Mouse (Mus musculus): ENCODE data around the gene Ly75. TPM values are rescaled to one million over a fixed set of nuclear protein-coding genes. Genes with fewer than 3 reads are reported as not detected.

The Ly75 gene
- polyA plus RNA-seq, 1 experiment from 2014 or later: 4.5 TPM

GRCm38 (mm10) chr2:60283751-60284466 is 99.2 kb downstream of the Ly75 start:
- H3K27me3 ChIP-seq (ENCODE audit: control insufficient read depth, insufficient read depth, low read length): 0 out of 2 replicates have a peak, but pooled peaks cover 3% of the 10 kb centered on the region
- ATAC-seq (ENCODE audit: low FRiP score, low TSS enrichment): peak; percentile 92
- peak overlapping the region; percentile 52 for H3K4me3 ChIP-seq (ENCODE audit: low read length)
- peak overlapping the region; percentile 65 for H3K9ac ChIP-seq (ENCODE audit: low read depth, low read length)
- H3K27ac ChIP-seq (ENCODE audit: low read depth, low read length): 0 out of 2 replicates have a peak overlapping the region, but pooled peaks have one; percentile 19
- H3K9me3 ChIP-seq (ENCODE audit: control insufficient read depth, low read length): no peaks in the 10 kb centered on the region
- WGBS: 1% methylated on average over 42 of the region's 42 CpGs
- H3K4me2 ChIP-seq (replicated peaks; ENCODE audit: low read depth, low read length): peak overlapping the region; percentile 95
- H3K4me1 ChIP-seq (ENCODE audit: control insufficient read depth, insufficient read depth, low read length): 0 out of 2 replicates have a peak, but pooled peaks cover 3% of the 10 kb centered on the region
- H3K36me3 ChIP-seq (ENCODE audit: control insufficient read depth, insufficient read depth, low read length): no peaks in the 10 kb centered on the region

- Histone ChIP-seq H3K27ac (ENCODE audit: low read depth, low read length) (0 out of 2 replicates have a peak overlapping the region, but pooled peaks have one; percentile 19), H3K9ac (ENCODE audit: low read depth, low read length) (peak overlapping the region; percentile 65), H3K4me2 (replicated peaks; ENCODE audit: low read depth, low read length) (peak overlapping the region; percentile 95), H3K36me3 (ENCODE audit: control insufficient read depth, insufficient read depth, low read length) (no peaks in the 10 kb centered on the region), H3K27me3 (ENCODE audit: control insufficient read depth, insufficient read depth, low read length) (0 out of 2 replicates have a peak, but pooled peaks cover 3% of the 10 kb centered on the region), H3K4me3 (ENCODE audit: low read length) (peak overlapping the region; percentile 52), H3K4me1 (ENCODE audit: control insufficient read depth, insufficient read depth, low read length) (0 out of 2 replicates have a peak, but pooled peaks cover 3% of the 10 kb centered on the region), H3K9me3 (ENCODE audit: control insufficient read depth, low read length) (no peaks in the 10 kb centered on the region)
- ATAC-seq (ENCODE audit: low FRiP score, low TSS enrichment): no peak
- 10% methylated on average over 9 of the region's 9 CpGs for WGBS
Observed at GRCm38 (mm10) chr2:60283208-60283750, 99.8 kb downstream of the Ly75 start.

GRCm38 (mm10) chr2:60282625-60283024 is 100.5 kb downstream of the Ly75 start:
- H3K4me3 ChIP-seq (ENCODE audit: low read length): no peak overlapping the region
- no peak overlapping the region for H3K27ac ChIP-seq (ENCODE audit: low read depth, low read length)
- ATAC-seq (ENCODE audit: low FRiP score, low TSS enrichment): no peak
- H3K4me2 ChIP-seq (replicated peaks; ENCODE audit: low read depth, low read length): peak overlapping the region; percentile 95; the same call in 1 of the 2 replicates
- H3K9ac ChIP-seq (ENCODE audit: low read depth, low read length): no peak overlapping the region
- 70% methylated on average over 4 of the region's 4 CpGs for WGBS
- H3K9me3 ChIP-seq (ENCODE audit: control insufficient read depth, low read length): no peaks in the 10 kb centered on the region
- H3K4me1 ChIP-seq (ENCODE audit: control insufficient read depth, insufficient read depth, low read length): 0 out of 2 replicates have a peak, but pooled peaks cover 3% of the 10 kb centered on the region
- no peaks in the 10 kb centered on the region for H3K36me3 ChIP-seq (ENCODE audit: control insufficient read depth, insufficient read depth, low read length)
- H3K27me3 ChIP-seq (ENCODE audit: control insufficient read depth, insufficient read depth, low read length): 0 out of 2 replicates have a peak, but pooled peaks cover 3% of the 10 kb centered on the region

GRCm38 (mm10) chr2:60278627-60279026 is 104.5 kb downstream of the Ly75 start:
- H3K9ac ChIP-seq (ENCODE audit: low read depth, low read length): no peak overlapping the region
- H3K9me3 ChIP-seq (ENCODE audit: control insufficient read depth, low read length): 0 out of 2 replicates have a peak, but pooled peaks cover 2% of the 10 kb centered on the region
- no peak overlapping the region for H3K4me2 ChIP-seq (replicated peaks; ENCODE audit: low read depth, low read length)
- no peaks in the 10 kb centered on the region for H3K36me3 ChIP-seq (ENCODE audit: control insufficient read depth, insufficient read depth, low read length)
- H3K4me1 ChIP-seq (ENCODE audit: control insufficient read depth, insufficient read depth, low read length): 0 out of 2 replicates have a peak, but pooled peaks cover 3% of the 10 kb centered on the region
- H3K4me3 ChIP-seq (ENCODE audit: low read length): no peak overlapping the region
- no peak overlapping the region for H3K27ac ChIP-seq (ENCODE audit: low read depth, low read length)
- H3K27me3 ChIP-seq (ENCODE audit: control insufficient read depth, insufficient read depth, low read length): no peaks in the 10 kb centered on the region
- WGBS: 87% methylated on average over 4 of the region's 4 CpGs
- ATAC-seq (ENCODE audit: low FRiP score, low TSS enrichment): no peak

GRCm38 (mm10) chr2:60269856-60270479 is 113.1 kb downstream of the Ly75 start:
- H3K4me3 ChIP-seq (ENCODE audit: low read length): no peak overlapping the region
- H3K27me3 ChIP-seq (ENCODE audit: control insufficient read depth, insufficient read depth, low read length): no peaks in the 10 kb centered on the region
- H3K9ac ChIP-seq (ENCODE audit: low read depth, low read length): no peak overlapping the region
- H3K9me3 ChIP-seq (ENCODE audit: control insufficient read depth, low read length): 0 out of 2 replicates have a peak, but pooled peaks cover 2% of the 10 kb centered on the region
- 88% methylated on average over 14 of the region's 14 CpGs for WGBS
- H3K36me3 ChIP-seq (ENCODE audit: control insufficient read depth, insufficient read depth, low read length): no peaks in the 10 kb centered on the region
- no peak overlapping the region for H3K4me2 ChIP-seq (replicated peaks; ENCODE audit: low read depth, low read length)
- no peak overlapping the region for H3K27ac ChIP-seq (ENCODE audit: low read depth, low read length)
- ATAC-seq (ENCODE audit: low FRiP score, low TSS enrichment): no peak
- H3K4me1 ChIP-seq (ENCODE audit: control insufficient read depth, insufficient read depth, low read length): peaks cover 7% of the 10 kb centered on the region

- Histone ChIP-seq H3K27me3 (ENCODE audit: control insufficient read depth, insufficient read depth, low read length) (no peaks in the 10 kb centered on the region), H3K36me3 (ENCODE audit: control insufficient read depth, insufficient read depth, low read length) (no peaks in the 10 kb centered on the region), H3K9me3 (ENCODE audit: control insufficient read depth, low read length) (no peaks in the 10 kb centered on the region), H3K4me1 (ENCODE audit: control insufficient read depth, insufficient read depth, low read length) (peaks cover 7% of the 10 kb centered on the region), H3K4me2 (replicated peaks; ENCODE audit: low read depth, low read length) (no peak overlapping the region), H3K4me3 (ENCODE audit: low read length) (no peak overlapping the region), H3K9ac (ENCODE audit: low read depth, low read length) (no peak overlapping the region), H3K27ac (ENCODE audit: low read depth, low read length) (no peak overlapping the region)
- WGBS: 30% methylated on average over 1 of the region's 1 CpGs
- peak; percentile 55; the same call in 1 of the 2 replicates for ATAC-seq (ENCODE audit: low FRiP score, low TSS enrichment)
Observed at GRCm38 (mm10) chr2:60267567-60267966, 115.5 kb downstream of the Ly75 start.

- no peak overlapping the region for H3K9ac ChIP-seq (ENCODE audit: low read depth, low read length)
- no peaks in the 10 kb centered on the region for H3K27me3 ChIP-seq (ENCODE audit: control insufficient read depth, insufficient read depth, low read length)
- ATAC-seq (ENCODE audit: low FRiP score, low TSS enrichment): no peak
- no peak overlapping the region for H3K27ac ChIP-seq (ENCODE audit: low read depth, low read length)
- H3K4me2 ChIP-seq (replicated peaks; ENCODE audit: low read depth, low read length): no peak overlapping the region
- H3K9me3 ChIP-seq (ENCODE audit: control insufficient read depth, low read length): no peaks in the 10 kb centered on the region; the same call in 1 of the 2 replicates
- H3K4me3 ChIP-seq (ENCODE audit: low read length): no peak overlapping the region
- no peaks in the 10 kb centered on the region for H3K4me1 ChIP-seq (ENCODE audit: control insufficient read depth, insufficient read depth, low read length)
- WGBS: 86% methylated on average over 5 of the region's 5 CpGs
- H3K36me3 ChIP-seq (ENCODE audit: control insufficient read depth, insufficient read depth, low read length): peaks cover 3% of the 10 kb centered on the region; the same call in 1 of the 2 replicates
Observed at GRCm38 (mm10) chr2:60260621-60261350, 122.3 kb downstream of the Ly75 start.

GRCm38 (mm10) chr2:60259186-60259585 is 123.9 kb downstream of the Ly75 start:
- H3K4me2 ChIP-seq (replicated peaks; ENCODE audit: low read depth, low read length): no peak overlapping the region

More at GRCm38 (mm10) chr2:60259186-60259585, 123.9 kb downstream of the Ly75 start:
- ATAC-seq (ENCODE audit: low FRiP score, low TSS enrichment): no peak
- H3K27ac ChIP-seq (ENCODE audit: low read depth, low read length): no peak overlapping the region
- H3K36me3 ChIP-seq (ENCODE audit: control insufficient read depth, insufficient read depth, low read length): peaks cover 3% of the 10 kb centered on the region; the same call in 1 of the 2 replicates
- H3K27me3 ChIP-seq (ENCODE audit: control insufficient read depth, insufficient read depth, low read length): no peaks in the 10 kb centered on the region
- H3K9me3 ChIP-seq (ENCODE audit: control insufficient read depth, low read length): no peaks in the 10 kb centered on the region; the same call in 1 of the 2 replicates
- no peak overlapping the region for H3K9ac ChIP-seq (ENCODE audit: low read depth, low read length)
- no peak overlapping the region for H3K4me3 ChIP-seq (ENCODE audit: low read length)
- WGBS: 96% methylated on average over 5 of the region's 5 CpGs
- no peaks in the 10 kb centered on the region for H3K4me1 ChIP-seq (ENCODE audit: control insufficient read depth, insufficient read depth, low read length)

Measured in kidney, embryonic 14.5 days (tissue).